Mouse (Mus musculus): ENCODE results near the gene Mns1.

The Mns1 gene

GRCm38 (mm10) chr9:72468616-72469015, 30.8 kb downstream of the Mns1 start:
- DNase-seq (ENCODE audit: low read depth, low spot score), result no peak

- DNase-seq (ENCODE audit: low read depth, low spot score), result peak; percentile 72
Measured at GRCm38 (mm10) chr9:72469851-72470250, 32.0 kb downstream of the Mns1 start.

- DNase-seq (ENCODE audit: low read depth, low spot score), result no peak
Measured at GRCm38 (mm10) chr9:72475511-72475910, 37.7 kb downstream of the Mns1 start.

- no peak for DNase-seq (ENCODE audit: low read depth, low spot score)
Measured at GRCm38 (mm10) chr9:72477306-72477705, 39.5 kb downstream of the Mns1 start.

GRCm38 (mm10) chr9:72479276-72479675, 41.5 kb downstream of the Mns1 start:
- no peak for DNase-seq (ENCODE audit: low read depth, low spot score)

- DNase-seq (ENCODE audit: low read depth, low spot score), result no peak
Measured at GRCm38 (mm10) chr9:72488523-72488922, 50.7 kb downstream of the Mns1 start.

- no peak for DNase-seq (ENCODE audit: low read depth, low spot score)
Measured at GRCm38 (mm10) chr9:72489131-72489530, 51.3 kb downstream of the Mns1 start.

- peak; percentile 78 for DNase-seq (ENCODE audit: low read depth, low spot score)
Measured at GRCm38 (mm10) chr9:72491559-72492193, 53.9 kb downstream of the Mns1 start.

- DNase-seq (ENCODE audit: low read depth, low spot score), result no peak
Measured at GRCm38 (mm10) chr9:72492194-72492565, 54.4 kb downstream of the Mns1 start, which contains the start of gene Tex9. TSS of gene Tex9 (minus strand) at chr9:72492212.

GRCm38 (mm10) chr9:72493465-72493864, 55.7 kb downstream of the Mns1 start:
- no peak for DNase-seq (ENCODE audit: low read depth, low spot score)

- DNase-seq (ENCODE audit: low read depth, low spot score), result no peak
Measured at GRCm38 (mm10) chr9:72493984-72494685, 56.3 kb downstream of the Mns1 start.

- no peak for DNase-seq (ENCODE audit: low read depth, low spot score)
Measured at GRCm38 (mm10) chr9:72496691-72497090, 58.9 kb downstream of the Mns1 start.

GRCm38 (mm10) chr9:72497171-72497570, 59.4 kb downstream of the Mns1 start:
- DNase-seq (ENCODE audit: low read depth, low spot score), result no peak

Measured in skeletal muscle tissue, adult 2 months (tissue).